Mouse (Mus musculus): Measurements from ENCODE around the gene Msx1.

The Msx1 gene

DNA sequence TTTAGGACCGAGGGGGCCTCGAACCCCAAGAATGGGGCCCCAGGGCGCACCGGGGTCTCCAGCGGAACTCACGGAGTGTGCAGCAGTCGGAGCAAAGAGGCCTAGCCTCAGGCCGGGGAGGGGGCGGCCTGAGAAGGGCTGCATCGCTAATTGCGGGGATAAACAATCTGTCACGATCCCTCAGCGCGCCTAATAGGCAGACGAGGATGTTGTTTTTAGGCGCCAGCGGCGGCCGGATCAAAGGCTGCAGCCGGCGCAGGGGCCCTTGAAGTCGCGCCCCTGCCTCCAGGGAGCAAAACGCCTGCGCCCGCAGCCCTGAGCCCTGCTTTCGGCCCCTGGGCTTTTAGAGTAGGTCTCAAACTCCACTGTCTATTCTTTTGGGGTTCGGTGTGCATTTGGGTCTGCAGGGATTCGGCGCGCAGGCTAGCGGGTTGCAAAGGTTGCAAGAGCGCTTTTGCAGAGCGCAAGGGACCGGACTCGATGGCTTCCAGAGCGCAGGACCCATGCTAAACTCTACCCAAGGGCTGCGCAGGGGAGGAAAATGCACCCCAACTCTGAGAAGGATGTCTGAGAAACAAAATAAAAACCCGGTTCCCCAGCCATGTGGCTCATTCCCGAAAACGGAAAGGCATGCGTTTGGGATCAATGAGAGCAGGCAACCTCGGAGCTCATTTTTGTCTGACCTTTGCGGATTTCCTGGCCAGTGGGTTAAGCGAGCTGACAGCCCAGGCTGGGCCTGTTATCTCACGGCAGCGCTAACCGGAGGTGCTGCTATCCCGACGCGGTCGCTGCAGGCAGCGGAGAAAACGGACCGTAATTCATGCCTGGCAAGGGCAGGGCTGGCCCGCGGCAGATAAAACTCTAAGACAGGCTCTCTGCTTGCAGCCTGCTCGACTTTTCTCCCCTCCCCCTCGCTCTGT, 2.6 kb upstream of the Msx1 start:
- no peak for DNase-seq (ENCODE audit: low read depth, low spot score)

DNA sequence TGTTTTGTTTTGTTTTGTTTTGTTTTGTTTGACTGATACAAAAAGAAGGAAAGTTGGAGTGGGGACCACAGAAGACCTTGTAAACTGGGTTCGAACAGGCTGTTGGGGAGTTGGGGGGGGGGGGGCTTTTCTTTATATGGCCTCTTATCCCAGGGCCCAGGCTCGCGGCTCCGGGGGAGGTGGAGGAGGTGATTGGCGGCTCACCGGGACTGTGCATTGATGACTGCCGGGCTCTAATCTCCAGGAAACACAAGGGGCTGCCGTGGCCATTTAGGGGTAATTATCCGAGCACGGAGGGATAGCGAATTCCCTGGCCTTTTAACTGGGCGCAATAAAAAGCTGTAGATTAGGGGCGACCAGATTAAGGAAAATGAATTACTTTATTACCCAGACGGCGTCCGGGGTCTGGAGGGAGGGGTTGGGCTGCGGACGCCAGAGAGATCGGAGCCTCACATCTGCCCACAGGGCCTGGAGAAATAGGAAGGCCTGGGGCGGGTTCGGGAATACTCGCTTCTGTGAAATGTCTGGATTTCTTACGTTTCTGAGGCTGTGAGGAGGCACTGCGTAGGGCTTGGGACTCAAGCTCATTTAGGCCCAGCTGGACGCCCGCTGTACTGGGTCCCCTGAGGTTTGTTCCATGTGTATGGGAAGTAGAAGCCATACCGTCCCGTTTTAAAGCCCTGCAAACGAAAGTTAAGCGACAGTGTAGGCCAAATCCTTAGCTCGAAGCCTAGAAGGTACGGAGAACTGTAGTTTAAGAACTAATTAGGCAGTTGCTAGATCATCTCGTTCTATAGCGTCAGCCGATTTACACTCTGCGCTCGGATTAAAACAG, 1.4 kb upstream of the Msx1 start:
- no peak for DNase-seq (ENCODE audit: low read depth, low spot score)

GRCm38 (mm10) chr5:37825111-37825600, 773 bp upstream of the Msx1 start:
- DNase-seq (ENCODE audit: low read depth, low spot score) = no peak

DNA sequence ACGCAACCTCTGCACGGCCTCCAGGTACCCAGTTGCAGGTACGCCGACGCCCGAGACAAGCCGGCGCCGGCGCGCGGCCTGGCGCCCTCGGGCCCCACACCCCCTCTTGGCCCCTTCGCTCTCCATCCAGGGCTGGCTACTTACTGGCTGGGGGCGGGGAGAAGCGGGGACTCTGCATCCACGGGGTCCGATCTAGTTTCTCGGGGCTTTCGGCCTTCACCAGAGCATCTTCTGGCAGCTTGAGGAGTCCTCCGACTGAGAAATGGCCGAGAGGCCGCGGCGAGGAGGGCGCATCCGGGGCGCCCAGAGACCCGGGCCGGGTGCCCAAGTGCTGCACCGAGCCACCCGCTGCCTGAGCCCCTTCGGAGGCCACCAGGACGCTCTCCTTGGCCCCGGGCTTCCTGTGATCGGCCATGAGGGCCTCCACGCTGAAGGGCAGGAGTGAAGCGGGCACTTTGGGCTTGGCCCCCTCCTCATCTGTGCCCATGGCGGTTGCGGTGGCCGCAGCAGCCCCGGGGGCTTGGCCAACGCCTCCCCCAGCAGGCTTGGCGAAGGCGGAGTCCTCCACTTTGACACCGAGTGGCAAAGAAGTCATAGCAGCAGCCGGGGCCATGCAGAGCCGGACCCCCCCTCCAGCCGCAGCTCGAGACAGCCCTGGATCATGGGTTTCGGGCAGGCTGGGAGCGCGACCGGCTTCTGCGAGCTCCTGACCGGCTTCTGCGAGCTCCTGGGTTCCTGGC, 492 bp downstream of the Msx1 start:
- DNase-seq (ENCODE audit: low read depth, low spot score) = no peak

- no peak for DNase-seq (ENCODE audit: low read depth, low spot score)
Observed at GRCm38 (mm10) chr5:37822791-37823720, 1.3 kb downstream of the Msx1 start.

DNA sequence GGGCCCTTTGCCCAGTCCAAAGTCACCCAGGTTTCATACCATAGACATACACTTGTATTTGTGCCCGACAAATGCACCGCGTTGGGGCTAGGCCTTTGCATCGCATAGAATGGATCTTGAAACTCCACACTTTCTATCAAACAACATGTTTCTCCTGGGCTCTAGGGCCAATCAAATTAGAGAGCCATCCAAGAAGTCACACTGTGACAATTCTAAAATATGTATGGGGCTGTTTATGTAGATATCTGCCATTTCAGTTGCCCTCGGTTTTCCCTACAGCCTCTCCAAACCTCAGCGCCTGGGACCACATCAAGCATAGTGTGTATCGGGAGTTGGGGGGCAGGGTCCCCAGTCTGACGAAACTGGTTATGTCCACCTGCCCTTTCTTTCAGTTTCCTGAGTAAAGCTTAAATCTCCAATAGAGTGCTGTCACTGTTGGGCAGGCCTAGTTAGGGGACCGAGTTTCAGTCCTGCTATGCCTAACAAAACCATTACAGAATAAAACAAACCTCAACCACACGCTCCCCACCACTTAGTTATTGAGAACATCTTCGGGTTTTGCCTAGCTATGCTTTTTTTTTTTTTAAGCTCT, 2.2 kb downstream of the Msx1 start:
- no peak for DNase-seq (ENCODE audit: low read depth, low spot score)

GRCm38 (mm10) chr5:37821111-37821601, 3.2 kb downstream of the Msx1 start:
- no peak for DNase-seq (ENCODE audit: low read depth, low spot score)

DNA sequence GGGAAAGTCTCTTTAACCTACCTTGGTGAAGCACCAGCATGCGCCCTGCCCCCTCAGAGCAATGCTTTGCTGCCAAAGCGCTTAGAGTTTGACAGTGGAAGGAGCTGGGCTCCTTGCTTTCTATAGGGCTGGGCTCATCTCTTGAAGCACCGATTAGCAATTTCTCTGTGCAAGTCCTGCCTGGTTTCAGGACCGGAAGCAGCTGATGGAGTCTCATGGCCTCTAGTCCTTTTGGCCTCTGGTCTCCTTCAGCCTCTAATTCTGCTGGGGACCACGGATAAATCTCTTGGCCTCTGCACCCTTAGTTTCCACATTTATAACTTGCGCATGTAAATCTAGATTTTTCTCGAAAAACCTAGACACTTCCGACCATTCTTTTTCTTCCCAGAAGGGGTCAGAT, 3.7 kb downstream of the Msx1 start:
- DNase-seq (ENCODE audit: low read depth, low spot score) = no peak

GRCm38 (mm10) chr5:37819971-37820370, 4.4 kb downstream of the Msx1 start:
- DNase-seq (ENCODE audit: low read depth, low spot score) = no peak

- no peak for DNase-seq (ENCODE audit: low read depth, low spot score)
Observed at GRCm38 (mm10) chr5:37819541-37819940, 4.8 kb downstream of the Msx1 start.

DNA sequence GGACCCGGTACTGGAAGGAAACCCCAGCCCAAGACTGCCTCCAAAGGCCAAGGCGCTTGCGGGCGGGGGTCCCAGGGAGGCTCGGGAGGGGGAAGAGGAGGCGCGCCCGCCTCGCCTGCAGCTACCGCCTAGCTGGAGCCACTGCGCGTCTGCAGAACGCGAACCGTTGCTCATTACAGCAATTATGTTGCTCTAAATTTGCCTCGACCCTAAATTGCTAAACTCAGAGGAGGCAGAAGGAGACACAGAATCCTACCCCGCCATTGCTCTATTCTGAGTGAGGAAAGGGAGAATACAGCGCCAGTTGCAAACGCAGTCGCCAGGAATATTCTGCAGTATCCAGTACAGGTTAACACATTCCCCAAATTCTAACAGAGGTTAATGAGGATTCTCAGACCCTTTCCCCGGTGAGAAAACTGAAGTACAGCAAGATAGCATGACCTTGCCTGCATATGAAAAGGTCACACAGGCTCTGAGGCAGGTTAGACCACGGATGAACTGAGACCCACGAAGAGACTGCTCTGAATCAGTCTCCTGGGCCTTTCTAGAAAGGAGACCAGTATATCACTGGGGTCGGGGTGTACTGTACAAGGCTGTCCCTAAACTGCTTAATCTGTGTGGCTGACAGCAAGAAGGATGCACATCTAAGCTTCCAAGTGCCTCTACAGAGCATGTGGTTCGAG, 5.7 kb downstream of the Msx1 start:
- no peak for DNase-seq (ENCODE audit: low read depth, low spot score)

DNA sequence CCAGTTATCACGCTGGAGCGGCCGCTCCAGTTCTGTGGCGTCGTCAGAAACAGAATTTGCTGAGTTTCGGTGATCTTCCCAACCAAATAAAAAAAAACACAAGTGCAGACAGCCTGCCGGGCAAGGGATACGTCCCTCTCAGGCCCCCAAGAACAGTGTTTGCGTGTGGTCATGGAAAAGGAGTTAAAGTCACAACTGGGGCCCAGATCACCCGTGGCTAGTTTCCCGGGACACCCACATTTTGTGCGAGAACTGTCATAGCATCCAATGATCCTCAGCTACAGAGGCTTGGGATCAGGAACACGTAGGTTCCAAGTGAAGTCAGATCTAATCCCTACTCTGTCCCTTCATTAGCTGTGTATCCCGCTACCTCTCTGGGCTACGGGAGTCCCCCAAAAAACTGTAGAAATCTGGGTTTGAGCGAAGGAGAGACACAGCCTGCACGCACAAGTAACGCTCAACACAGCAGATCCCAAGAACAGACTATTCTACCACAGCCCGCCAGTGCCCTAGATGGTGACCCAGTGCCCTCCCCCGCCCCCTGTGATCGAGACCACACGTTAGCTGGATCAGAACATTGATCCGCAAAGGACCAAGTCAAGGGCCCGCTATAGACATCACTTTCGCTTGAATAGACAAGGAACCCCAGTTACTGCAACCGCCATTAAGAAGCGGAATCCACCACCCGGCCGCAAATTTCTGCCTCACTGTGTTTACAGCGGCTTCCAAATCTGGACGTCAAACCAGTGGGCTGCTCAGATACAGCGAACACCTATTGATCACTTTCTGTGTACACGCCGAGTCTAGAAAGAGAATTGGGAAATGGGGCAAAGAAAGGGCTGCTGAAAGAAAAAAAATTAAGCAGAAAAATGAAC, 6.5 kb downstream of the Msx1 start:
- DNase-seq (ENCODE audit: low read depth, low spot score) = no peak

DNA sequence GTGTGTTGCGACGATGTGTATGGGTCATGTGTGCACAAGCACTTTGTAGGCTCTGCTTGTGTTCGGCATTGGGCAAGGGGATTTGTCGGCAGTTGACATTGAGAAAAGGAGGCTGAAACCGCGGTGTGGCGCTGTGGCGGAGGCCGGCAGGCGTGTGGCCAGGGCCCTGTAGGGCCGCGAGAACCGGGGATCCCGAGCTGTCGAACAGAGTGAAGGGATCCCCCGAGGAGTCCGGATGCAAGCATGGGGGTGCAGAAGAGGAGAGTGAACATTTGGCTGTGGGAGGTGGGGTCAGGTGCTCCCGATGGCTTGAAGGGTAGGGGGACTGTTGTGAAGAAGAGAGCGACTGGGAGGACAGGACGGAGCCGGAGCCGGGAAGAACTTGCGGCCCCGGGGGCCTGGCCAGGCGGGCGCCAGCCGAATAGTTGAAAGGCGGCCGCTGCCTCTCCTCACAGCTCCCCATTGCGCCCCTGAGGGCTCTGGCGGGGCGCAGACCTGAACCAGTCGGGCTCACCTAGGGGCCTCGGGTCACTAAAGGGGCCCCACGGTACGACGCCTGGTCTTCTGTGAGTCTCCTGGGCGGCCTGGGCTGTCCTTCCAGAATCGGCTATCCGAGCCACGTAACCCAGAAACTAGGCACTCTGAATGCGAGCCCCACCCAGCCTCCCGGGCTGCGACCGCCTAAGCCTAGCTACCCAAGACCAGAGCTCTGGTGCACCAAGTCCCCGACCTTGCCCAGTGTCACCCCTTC, 7.3 kb downstream of the Msx1 start:
- DNase-seq (ENCODE audit: low read depth, low spot score) = no peak

GRCm38 (mm10) chr5:37815909-37816308, 8.5 kb downstream of the Msx1 start:
- no peak for DNase-seq (ENCODE audit: low read depth, low spot score)

DNA sequence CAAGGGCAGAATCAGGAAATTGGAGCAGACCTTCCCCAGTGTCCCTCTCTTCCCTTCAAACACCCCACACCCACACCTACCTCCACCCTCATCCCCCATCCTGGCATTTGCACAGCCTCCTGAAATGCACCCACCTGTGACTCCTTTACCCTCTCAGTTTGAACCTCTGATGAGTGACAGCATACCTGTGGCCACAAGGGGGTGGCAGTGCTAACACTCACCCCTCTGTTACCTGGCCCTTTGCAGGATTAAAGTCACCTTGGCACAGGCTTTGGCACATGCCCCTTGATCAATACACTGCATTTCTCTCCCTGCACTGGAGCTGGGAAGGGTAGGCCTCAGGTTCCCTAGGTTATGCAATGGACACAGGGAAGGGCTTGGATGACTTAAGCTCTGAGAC, 10.2 kb downstream of the Msx1 start:
- DNase-seq (ENCODE audit: low read depth, low spot score) = no peak

DNA sequence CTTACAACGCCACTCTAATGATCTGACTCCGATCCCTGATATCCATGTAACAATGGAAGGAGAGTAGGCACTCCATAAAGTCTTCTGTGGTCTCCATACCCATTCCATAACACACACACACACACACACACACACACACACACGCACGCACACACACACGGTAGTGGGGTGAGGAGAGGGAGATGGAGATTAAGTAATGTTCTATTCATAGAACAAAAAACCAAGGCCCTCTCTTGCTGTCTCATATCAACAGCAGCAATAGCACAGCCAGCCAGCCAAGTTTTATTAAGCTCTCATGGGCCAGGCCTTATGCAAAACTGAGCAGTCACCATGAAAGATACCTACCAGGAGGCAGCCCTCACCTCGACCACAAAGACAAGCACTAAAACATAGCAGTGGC, 19.1 kb downstream of the Msx1 start:
- DNase-seq (ENCODE audit: low read depth, low spot score) = no peak

GRCm38 (mm10) chr5:37804512-37805118, 19.8 kb downstream of the Msx1 start:
- no peak for DNase-seq (ENCODE audit: low read depth, low spot score)
